Mouse (Mus musculus) G1E (cell line): ENCODE measurements at regions not wholly inside any gene's neighbourhood (a gene's known extent, or its start where the extent isn't known, plus 50 kb on each side); places are given as distances from the start of the nearest gene placed in this dataset.

Source experiments
- CTCF ChIP-seq: IDR thresholded peaks from 2 replicates; pipeline ENCODE4 v1.5.1; 2012; ENCODE audit warnings: low read depth, low read length, inconsistent platforms, mixed read lengths
- GATA1 ChIP-seq: IDR thresholded peaks from 2 replicates; pipeline ENCODE4 v1.6.1; 2012; ENCODE audit warnings: borderline replicate concordance, low read length, inconsistent platforms, mixed read lengths
- TAL1 ChIP-seq: conservative IDR thresholded peaks from 2 replicates; pipeline ENCODE4 v1.6.1; 2012; ENCODE audit warnings: low read depth, low read length, inconsistent platforms, mixed read lengths

- TF ChIP-seq CTCF (no peak), GATA1 (no peak), TAL1 (no peak)
Measured at GRCm38 (mm10) chr12:35220429-35220828, 173.4 kb downstream of the Snx13 start.
